ENCODE assay signal across 17 mouse cellular contexts in genomic region chr9:115325831-115326532, GRCm38 (mm10). TPM values are rescaled to one million over a fixed set of nuclear protein-coding genes. Genes with fewer than 3 reads are reported as not detected.
DNase-seq lines count a peak whose midpoint lies in the region; TF ChIP-seq lines count a peak whose summit lies in the region.
"Had no signal": no experiment of that assay in that cellular context is flagged by ENCODE, and none has a peak within 500 bp of the region (broad histone marks: within the 10 kb centered on the region; RNA-seq: fewer than 3 reads in every experiment).

No protein-coding gene starts in this region.

- no peak for TF ChIP-seq POLR2A in kidney, adult 2 months (IDR thresholded peaks at IDR 0.05; ENCODE audit: low read depth, low read length)

- DNase-seq in gastrocnemius, adult 2 months: no peak
- DNase-seq in gastrocnemius, adult 8-10 months (ENCODE audit: low spot score in 2 of 2): no peak
- peak; percentile 80 for DNase-seq in kidney, adult 2 months
- DNase-seq in kidney, postnatal 36 days: peak; percentile 64 to 69
- peak; percentile 50 for DNase-seq in lung, postnatal 25 days (ENCODE audit: low spot score)
- DNase-seq in cerebellum, adult 9-10 months: no peak
- DNase-seq in B cell, adult 2 months: no peak
- DNase-seq in adrenal gland, postnatal 14 days: no peak
- DNase-seq: adrenal gland, adult 8-10 months; cerebellum, postnatal 14 days; heart, postnatal 4 days; midbrain, embryonic 14.5 days; thymus, postnatal 4 days had no signal

- WGBS in kidney, adult 2 months: 42% methylated on average over 13 of the region's 13 CpGs

- H3K27ac ChIP-seq in gastrocnemius, adult 2 months: peak overlapping the region; percentile 46
- peak overlapping the region; percentile 19 for H3K27ac ChIP-seq in kidney, adult 2 months (ENCODE audit: insufficient read depth, low read depth, low read length)
- H3K27ac ChIP-seq: heart, embryonic 10.5 days; liver, embryonic 15.5 days; stomach, postnatal 0 days had no signal

- peak overlapping the region; percentile 31 for H3K4me3 ChIP-seq in gastrocnemius, adult 2 months
- no peak overlapping the region for H3K4me3 ChIP-seq in kidney, adult 2 months (ENCODE audit: insufficient read depth, low read depth, low read length)
- H3K4me3 ChIP-seq: embryonic facial prominence, embryonic 12.5 days; heart, embryonic 10.5 days; liver, embryonic 15.5 days had no signal

- TF ChIP-seq CTCF in gastrocnemius, adult 2 months (IDR thresholded peaks at IDR 0.05): no peak
- no peak for TF ChIP-seq CTCF in kidney, adult 2 months (conservative IDR thresholded peaks at IDR 0.05; ENCODE audit: insufficient read depth, insufficient read length, low read depth, low read length)

- no peaks in the 10 kb centered on the region for H3K27me3 ChIP-seq in kidney, adult 2 months (replicated peaks; ENCODE audit: control insufficient read depth, insufficient read depth, low read length)
- H3K27me3 ChIP-seq: embryonic facial prominence, embryonic 12.5 days; liver, embryonic 15.5 days had no signal

- peaks cover 3% of the 10 kb centered on the region; the same call in 1 of the 2 replicates for H3K4me1 ChIP-seq in kidney, adult 2 months (ENCODE audit: control insufficient read depth, insufficient read depth, low read length)
- H3K4me1 ChIP-seq: heart, embryonic 10.5 days; liver, embryonic 15.5 days had no signal

- intact Hi-C loops in gastrocnemius, adult 2 months (cut with DNase I): no loop called here

- H3K36me3 ChIP-seq in kidney, adult 2 months (ENCODE audit: control insufficient read depth, insufficient read depth, low read length): no peaks in the 10 kb centered on the region
- H3K36me3 ChIP-seq: embryonic facial prominence, embryonic 12.5 days; heart, embryonic 10.5 days; liver, embryonic 15.5 days had no signal

RNA-seq across cellular contexts. Expression of gene Stt3b, which starts 15.8 kb away (rescaled TPM):
- total RNA-seq in gastrocnemius, adult 2 months (2021): 10 to 100 TPM; 66.0 to 96.1 TPM
- 10 to 100 TPM; 73.5 to 85.0 (median 80.5) TPM for total RNA-seq in gastrocnemius, adult 8-10 months (2022)
- polyA plus RNA-seq in kidney, adult 2 months (2012; rRNA removed): 45.9 and 48.9 TPM in 2 replicates
- total RNA-seq in adrenal gland, postnatal 14 days (2021): 117 and 124 TPM in 2 replicates

Comparison
In these comparisons a context has a peak if more than half of its experiments do, and no peak if none do; other contexts are left out.
1. DNase-seq: peak in kidney, adult 2 months (single experiment), kidney, postnatal 36 days (2 of 2) and lung, postnatal 25 days (single experiment); none in gastrocnemius, adult 2 months (single experiment), gastrocnemius, adult 8-10 months (0 of 2), cerebellum, adult 9-10 months (single experiment), B cell, adult 2 months (0 of 2) and adrenal gland, postnatal 14 days (single experiment).